Mouse (Mus musculus): ENCODE measurements around the gene Gm10282.

GRCm38 (mm10) chr8:72318801-72319322 lies 13.8 kb upstream of the Gm10282 start, which contains the start of gene Klf2:
- TF ChIP-seq CTCF (IDR thresholded peaks at IDR 0.05; ENCODE audit: extremely low read depth, insufficient read length, insufficient replicate concordance, low read depth, low read length) (no peak), POLR2A (IDR thresholded peaks at IDR 0.05; ENCODE audit: low read depth, low read length) (peak; percentile 97)
